Mouse (Mus musculus): ENCODE measurements at regions not wholly inside any gene's neighbourhood (a gene's known extent, or its start where the extent isn't known, plus 50 kb on each side); places are given as distances from the start of the nearest gene placed in this dataset.

DNA sequence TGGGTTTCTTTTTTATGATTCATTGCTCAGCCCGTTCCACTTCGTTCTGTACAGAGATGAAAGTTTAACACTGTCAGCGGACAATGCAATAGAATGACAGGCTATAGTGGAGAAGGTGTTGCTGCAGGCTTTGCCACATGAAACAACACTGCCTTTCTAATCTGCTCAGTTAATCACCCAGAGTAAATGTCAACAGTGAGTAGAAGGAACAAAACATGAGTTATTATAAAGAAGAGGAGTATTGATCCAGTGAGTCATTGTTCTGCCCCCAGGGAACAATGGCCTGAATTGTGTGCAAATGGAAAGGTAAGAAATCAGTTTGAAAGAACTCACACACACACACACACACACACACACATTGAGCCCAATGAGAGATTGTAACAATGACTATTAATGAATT is 118.2 kb downstream of the Qrsl1 start:
- no peak for DNase-seq (ENCODE audit: low spot score)

DNA sequence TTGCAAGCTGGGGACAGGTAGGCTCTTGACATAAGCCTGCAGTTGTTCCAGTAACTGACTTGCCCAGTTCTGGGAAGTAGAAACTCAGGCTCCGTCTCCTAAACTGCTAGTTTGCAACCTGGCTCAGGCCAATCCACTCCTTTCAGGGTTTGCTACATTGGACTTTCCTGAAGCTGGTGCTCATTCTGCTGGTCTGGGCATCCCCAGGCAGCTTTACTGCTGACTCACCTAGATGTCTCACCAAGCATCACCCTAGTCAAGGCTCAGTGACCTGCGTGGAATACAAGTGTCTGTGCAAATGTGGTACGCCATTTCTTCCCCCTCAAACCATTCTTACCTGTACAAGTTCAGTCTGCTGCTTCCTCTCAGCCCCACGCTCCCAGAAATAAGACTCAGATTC is 110.8 kb downstream of the Qrsl1 start:
- no peak for DNase-seq (ENCODE audit: low spot score)

DNA sequence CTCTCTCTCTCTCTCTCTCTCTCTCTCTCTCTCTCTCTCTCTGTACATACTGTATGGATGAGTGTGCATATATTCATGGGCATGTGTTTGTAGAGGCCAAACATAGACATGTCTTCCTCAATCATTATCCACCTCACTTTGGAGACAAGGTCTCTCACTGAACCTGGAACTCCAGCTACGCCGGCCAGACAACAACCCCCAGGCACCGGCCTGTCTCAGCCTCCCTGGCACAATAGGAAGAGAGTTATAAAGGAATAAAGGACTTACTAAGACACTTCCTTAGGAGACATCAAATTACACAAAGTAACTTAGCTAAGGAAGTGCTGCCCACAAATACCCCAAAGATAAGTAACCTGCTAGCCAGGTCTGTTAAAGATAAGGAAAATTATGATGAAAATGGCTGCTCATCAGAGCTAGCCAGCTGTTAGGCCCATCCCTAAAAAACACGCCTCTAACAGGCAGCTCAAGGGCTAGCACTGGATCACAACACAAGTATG is 110.0 kb downstream of the Qrsl1 start:
- DNase-seq (ENCODE audit: low spot score): no peak

DNA sequence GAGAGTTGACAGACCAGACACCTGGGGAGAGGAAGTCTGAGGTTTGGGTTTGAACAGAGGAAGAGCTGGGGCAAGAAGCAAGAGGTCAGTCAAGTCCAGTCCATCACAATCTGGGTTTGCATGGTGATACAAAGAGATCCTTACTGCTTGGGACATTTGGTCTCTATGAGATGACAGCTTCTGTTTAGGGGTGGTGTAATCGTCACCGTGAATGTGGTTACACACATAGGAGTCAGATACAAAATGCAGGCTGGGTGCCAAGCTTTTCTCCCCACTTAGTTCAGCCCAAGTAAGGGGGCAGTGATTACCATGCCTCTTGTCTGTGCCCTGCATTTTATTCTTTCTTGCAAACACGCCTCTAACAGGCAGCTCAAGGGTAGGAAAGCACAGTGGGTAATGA is 108.9 kb downstream of the Qrsl1 start:
- no peak for DNase-seq (ENCODE audit: low spot score)

DNA sequence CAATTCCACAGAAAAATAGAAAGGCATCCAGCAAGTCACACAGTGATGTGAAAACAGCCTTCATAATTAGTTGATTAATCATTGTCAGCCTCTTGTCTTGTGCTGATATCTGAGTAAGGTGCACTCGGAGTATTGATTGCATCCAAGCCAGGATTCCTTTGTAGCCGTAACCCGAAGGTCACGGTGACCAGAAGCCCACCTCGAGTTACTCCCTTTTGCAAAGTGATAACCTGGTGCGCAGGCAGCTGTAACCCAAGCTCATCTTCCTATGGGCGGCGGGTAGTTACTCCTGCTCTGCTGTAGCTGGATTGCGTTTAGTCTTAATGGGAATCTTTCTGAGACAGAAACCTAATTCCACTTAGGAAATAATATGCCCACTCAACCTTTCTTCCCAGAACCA is 107.0 kb downstream of the Qrsl1 start:
- DNase-seq (ENCODE audit: low spot score): no peak

DNA sequence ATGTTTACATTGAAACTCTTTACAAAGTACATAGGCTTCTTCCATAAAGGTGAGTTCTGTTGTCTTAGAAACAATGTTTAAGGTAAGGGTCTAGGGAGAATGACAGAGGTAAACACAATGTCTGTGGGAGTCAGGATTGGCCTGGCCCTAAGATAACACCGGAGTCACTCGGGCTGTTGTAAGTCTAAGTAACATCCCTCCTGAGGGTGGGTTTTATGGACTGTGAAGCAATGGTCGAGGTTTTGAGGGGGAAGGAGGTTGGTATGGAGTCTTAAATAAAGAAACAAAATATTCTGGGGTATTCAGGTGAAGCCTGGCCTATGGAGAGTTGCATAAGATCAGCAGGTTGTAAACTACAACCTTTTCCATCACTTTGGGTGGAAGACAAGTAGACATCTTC is 101.5 kb downstream of the Qrsl1 start:
- no peak for DNase-seq (ENCODE audit: low spot score)

DNA sequence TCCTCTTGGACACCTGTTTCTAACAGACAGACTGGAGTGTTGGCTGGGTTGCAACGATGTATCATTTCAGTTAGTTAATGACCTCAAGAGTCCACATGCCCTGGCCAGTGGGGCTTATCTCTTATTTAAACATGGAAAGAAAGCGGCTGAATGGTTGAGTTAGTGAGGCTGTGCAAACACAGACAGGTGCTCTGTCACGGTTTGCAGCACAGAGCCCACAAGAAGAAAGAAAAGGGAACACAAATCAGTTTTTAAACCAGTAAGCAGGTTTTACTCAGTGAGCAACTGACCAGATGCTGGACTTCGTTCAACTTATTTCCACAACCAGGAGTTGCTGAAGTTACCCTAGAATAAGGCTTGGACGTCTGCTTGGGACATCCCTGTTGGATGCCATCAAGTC is 86.3 kb downstream of the Qrsl1 start:
- no peak for DNase-seq (ENCODE audit: low spot score)

DNA sequence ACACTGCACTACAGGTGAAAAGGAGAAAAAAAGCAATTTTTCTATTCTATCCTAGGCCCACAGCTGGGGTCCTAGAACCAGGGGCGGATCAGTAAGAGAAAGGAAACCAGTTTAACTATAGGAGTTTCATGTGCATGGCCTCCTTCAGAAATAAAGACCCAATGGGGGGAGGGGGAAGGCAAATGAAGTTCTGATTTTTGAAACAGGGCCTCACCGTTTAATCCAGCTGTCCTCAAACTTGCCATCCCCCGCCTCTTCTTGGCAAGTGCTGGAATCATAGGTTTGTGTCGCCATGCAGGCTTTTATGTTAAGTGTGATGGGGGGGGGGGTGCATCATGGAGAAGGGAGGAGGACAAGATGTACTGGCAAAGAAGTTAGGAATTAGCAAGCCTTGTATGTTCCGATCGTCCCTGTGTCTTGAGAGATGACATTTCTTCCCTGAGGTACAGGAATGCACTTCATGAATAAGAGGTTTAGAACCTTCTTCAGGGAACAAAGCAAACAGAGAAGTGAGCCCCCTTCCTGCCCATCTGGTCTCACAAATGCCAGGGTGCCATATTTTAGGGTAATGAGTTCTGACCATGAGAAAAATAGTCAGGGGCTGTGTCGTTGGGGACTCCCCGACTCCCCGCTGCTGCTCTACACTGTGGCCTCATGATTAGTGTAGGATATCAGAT is 83.9 kb downstream of the Qrsl1 start:
- no peak for DNase-seq (ENCODE audit: low spot score)

DNA sequence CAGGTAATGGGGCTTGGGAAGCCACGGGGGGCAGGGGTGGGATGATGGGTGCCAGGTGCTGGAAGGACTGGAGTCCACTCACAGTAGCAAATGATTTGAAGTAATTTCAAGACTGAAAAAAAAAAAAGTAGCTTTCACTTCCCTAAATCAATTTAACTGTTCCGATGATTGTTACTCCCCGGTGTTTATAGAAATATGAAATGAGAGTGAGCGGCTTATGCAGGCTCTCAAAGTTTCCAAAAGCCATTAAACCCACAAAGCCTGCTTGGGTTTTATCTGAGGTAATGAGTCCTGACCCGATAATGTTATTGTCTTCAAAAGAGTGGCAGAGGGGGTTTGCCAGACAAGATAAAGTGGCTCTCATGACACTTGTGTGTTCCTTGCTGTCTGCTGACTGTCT is 82.9 kb downstream of the Qrsl1 start:
- DNase-seq (ENCODE audit: low spot score): no peak

DNA sequence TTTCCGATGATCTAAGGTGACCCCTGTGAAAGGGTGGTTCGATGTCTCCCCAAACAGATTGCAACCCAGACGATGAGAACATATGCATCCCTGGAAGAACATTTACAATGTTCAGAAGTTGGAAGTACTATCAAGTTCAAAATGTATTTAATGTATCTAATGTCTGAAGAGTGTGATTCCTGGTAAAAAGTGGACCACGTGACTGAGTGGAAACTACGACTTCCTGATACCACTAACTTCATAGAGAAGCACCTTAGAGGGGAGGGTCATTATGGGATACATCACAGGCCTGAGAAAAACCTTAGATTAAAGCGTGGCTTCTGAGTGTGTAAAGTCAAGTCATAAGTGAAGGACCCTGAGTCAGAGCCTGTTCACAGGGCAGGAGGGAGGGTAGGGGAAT is 82.1 kb downstream of the Qrsl1 start:
- DNase-seq (ENCODE audit: low spot score): no peak

DNA sequence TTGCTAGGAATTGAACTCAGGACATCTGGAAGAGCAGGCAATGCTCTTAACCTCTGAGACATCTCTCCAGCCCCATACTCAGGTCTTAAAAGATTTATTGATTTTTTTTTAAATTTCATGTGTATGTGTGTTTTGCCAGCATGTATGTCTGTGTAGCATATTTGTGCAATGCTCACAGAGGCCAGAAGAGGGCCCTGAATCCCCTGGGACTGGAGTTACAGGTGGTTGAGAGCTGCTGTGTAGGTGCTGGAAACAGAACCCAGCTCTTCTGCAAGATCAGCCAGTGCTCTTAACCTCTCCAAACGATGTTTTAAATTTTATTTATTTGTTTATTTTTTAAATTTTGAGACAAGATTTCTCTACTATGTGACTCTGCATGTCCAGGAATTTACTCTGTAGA is 78.9 kb downstream of the Qrsl1 start:
- no peak for DNase-seq (ENCODE audit: low spot score)

DNA sequence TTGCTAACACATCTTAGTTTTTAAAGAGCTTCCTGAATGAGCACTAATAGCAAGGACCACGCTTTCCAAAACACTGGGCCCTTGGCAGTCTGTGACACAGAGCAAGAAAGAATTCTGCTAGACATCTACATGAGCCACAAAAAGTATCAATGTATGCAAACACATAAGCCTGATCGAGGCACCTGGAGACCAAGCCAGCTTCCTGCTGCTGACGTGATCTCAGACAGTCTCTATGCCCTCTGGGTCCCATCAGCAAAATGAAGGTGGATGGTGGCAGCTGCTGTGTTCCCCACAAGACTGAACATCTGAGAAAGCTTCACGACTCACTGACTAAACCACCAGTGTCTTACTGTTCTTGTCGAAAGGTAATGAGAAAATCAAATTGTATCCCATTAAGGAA is 77.5 kb downstream of the Qrsl1 start:
- no peak for DNase-seq (ENCODE audit: low spot score)

Measured in left cerebral cortex, adult 11 months (tissue).